27 mouse cellular contexts compared by ENCODE assay signal in the genomic region with DNA sequence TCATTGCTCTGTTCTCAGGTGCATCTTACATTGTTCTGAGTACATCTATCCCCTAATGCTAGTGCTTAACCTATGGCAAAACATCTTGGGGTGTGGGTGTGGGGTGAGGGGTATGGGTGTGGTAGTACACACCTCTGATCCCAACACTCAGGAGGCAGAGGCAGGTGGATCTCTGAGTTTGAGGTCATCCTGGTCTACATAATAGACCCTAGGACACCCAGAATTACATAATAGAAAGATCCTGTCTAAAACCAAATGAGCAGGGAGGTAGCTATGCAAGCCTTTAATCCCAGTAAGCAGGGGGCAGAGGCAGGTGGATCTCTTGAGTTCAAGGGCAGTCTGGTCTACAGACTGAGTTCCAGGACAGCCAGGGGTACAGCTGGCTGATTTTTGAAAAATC. TPM values are rescaled to one million over a fixed set of nuclear protein-coding genes. Genes with fewer than 3 reads are reported as not detected.
DNase-seq lines count a peak whose midpoint lies in the region; ATAC-seq and TF ChIP-seq lines count a peak whose summit lies in the region.
"Had no signal": no experiment of that assay in that cellular context is flagged by ENCODE, and none has a peak within 500 bp of the region (broad histone marks: within the 10 kb centered on the region; RNA-seq: fewer than 3 reads in every experiment).

No protein-coding gene starts in this region.

- H3K9me3 ChIP-seq in forebrain, embryonic 13.5 days (replicated peaks), result no peaks in the 10 kb centered on the region
- H3K9me3 ChIP-seq in forebrain, embryonic 15.5 days, result no peaks in the 10 kb centered on the region
- no peaks in the 10 kb centered on the region for H3K9me3 ChIP-seq in midbrain, embryonic 16.5 days (replicated peaks; ENCODE audit: control insufficient read depth, low read length, poor library complexity, severe bottlenecking)
- H3K9me3 ChIP-seq in midbrain, embryonic 10.5 days (replicated peaks), result no peaks in the 10 kb centered on the region
- no peaks in the 10 kb centered on the region for H3K9me3 ChIP-seq in ES-Bruce4 (replicated peaks; ENCODE audit: control insufficient read depth, insufficient read depth, low read length, poor library complexity, severe bottlenecking)
- H3K9me3 ChIP-seq: embryonic facial prominence, embryonic 15.5 days; forebrain, embryonic 10.5 days; heart, embryonic 15.5 days; hindbrain, embryonic 10.5 days had no signal

- peaks cover 25% of the 10 kb centered on the region for H3K36me3 ChIP-seq in forebrain, embryonic 13.5 days (ENCODE audit: poor library complexity, severe bottlenecking)
- peaks cover 24% of the 10 kb centered on the region for H3K36me3 ChIP-seq in forebrain, embryonic 15.5 days
- peaks cover under 1% of the 10 kb centered on the region; the same call in 1 of the 2 replicates for H3K36me3 ChIP-seq in midbrain, embryonic 16.5 days (ENCODE audit: control insufficient read depth, insufficient read depth, low read length)
- H3K36me3 ChIP-seq in midbrain, embryonic 10.5 days, result peaks cover 25% of the 10 kb centered on the region
- H3K36me3 ChIP-seq in ES-Bruce4 (ENCODE audit: control insufficient read depth, insufficient read depth, low read length, poor library complexity, severe bottlenecking), result peaks cover 24% of the 10 kb centered on the region
- peaks cover 27% of the 10 kb centered on the region for H3K36me3 ChIP-seq in myocyte (ENCODE audit: control insufficient read depth, insufficient read depth)

- no peak overlapping the region for H3K9ac ChIP-seq in forebrain, embryonic 13.5 days
- no peak overlapping the region for H3K9ac ChIP-seq in forebrain, embryonic 15.5 days (replicated peaks)
- no peak overlapping the region for H3K9ac ChIP-seq in midbrain, embryonic 16.5 days (ENCODE audit: low read depth, low read length)
- H3K9ac ChIP-seq in ES-Bruce4 (ENCODE audit: low read depth, poor library complexity, severe bottlenecking), result 0 out of 2 replicates have a peak overlapping the region, but pooled peaks have one; percentile 84
- H3K9ac ChIP-seq: heart, embryonic 15.5 days had no signal

- TF ChIP-seq POLR2A in ES-Bruce4 (IDR thresholded peaks at IDR 0.05; ENCODE audit: insufficient read depth, low read length), result no peak
- no peak for TF ChIP-seq POLR2A in myocyte (IDR thresholded peaks at IDR 0.05; ENCODE audit: insufficient read length, low read depth)

- TF ChIP-seq EP300 in ES-Bruce4 (IDR thresholded peaks at IDR 0.05; ENCODE audit: insufficient read depth, low read depth, low read length), result no peak

- H3K4me3 ChIP-seq in forebrain, embryonic 13.5 days, result no peak overlapping the region
- H3K4me3 ChIP-seq in forebrain, embryonic 15.5 days, result no peak overlapping the region
- no peak overlapping the region for H3K4me3 ChIP-seq in midbrain, embryonic 16.5 days (ENCODE audit: low read depth, low read length)
- H3K4me3 ChIP-seq in midbrain, embryonic 10.5 days, result no peak overlapping the region
- no peak overlapping the region for H3K4me3 ChIP-seq in ES-Bruce4 (ENCODE audit: low read depth, low read length)
- peak overlapping the region; percentile 75 for H3K4me3 ChIP-seq in myocyte

- no peaks in the 10 kb centered on the region for H3K27me3 ChIP-seq in forebrain, embryonic 13.5 days
- no peaks in the 10 kb centered on the region for H3K27me3 ChIP-seq in forebrain, embryonic 15.5 days
- H3K27me3 ChIP-seq in midbrain, embryonic 16.5 days (ENCODE audit: control insufficient read depth, insufficient read depth, low read depth, low read length), result no peaks in the 10 kb centered on the region
- no peaks in the 10 kb centered on the region for H3K27me3 ChIP-seq in midbrain, embryonic 10.5 days (ENCODE audit: low read depth, poor library complexity, severe bottlenecking)
- H3K27me3 ChIP-seq in ES-Bruce4 (ENCODE audit: control insufficient read depth, insufficient read depth, low read length, poor library complexity, severe bottlenecking) (no peaks in the 10 kb centered on the region), myocyte (ENCODE audit: control insufficient read depth, insufficient read depth, insufficient read length) (peaks cover 4% of the 10 kb centered on the region)
- H3K27me3 ChIP-seq: embryonic facial prominence, embryonic 15.5 days; heart, embryonic 15.5 days had no signal

- peak overlapping the region; percentile 96; the same call in 1 of the 2 replicates for H3K4me2 ChIP-seq in forebrain, embryonic 13.5 days
- no peak overlapping the region for H3K4me2 ChIP-seq in forebrain, embryonic 15.5 days (replicated peaks)
- no peak overlapping the region for H3K4me2 ChIP-seq in midbrain, embryonic 16.5 days (ENCODE audit: low read length)
- no peak overlapping the region for H3K4me2 ChIP-seq in myocyte (ENCODE audit: low read depth)

- no peak for DNase-seq in midbrain, embryonic 10.5 days (ENCODE audit: low spot score)
- DNase-seq in adrenal gland, adult 18-20 months (ENCODE audit: low spot score in 2 of 2), result no peak
- DNase-seq: adrenal gland, postnatal 10 days; cerebellum, adult 11 months; cerebellum, adult 8-10 months; cerebellum, postnatal 14 days; embryo, embryonic 11 days; gastrocnemius, postnatal 10 days; heart, adult 18-20 months; heart, postnatal 14 days had no signal

- H3K79me2 ChIP-seq in myocyte (ENCODE audit: control insufficient read depth, insufficient read depth), result peaks cover 24% of the 10 kb centered on the region

- no peak for TF ChIP-seq CTCF in ES-Bruce4 (IDR thresholded peaks at IDR 0.05; ENCODE audit: low read depth, low read length)

- peaks cover 23% of the 10 kb centered on the region for H3K4me1 ChIP-seq in forebrain, embryonic 13.5 days
- H3K4me1 ChIP-seq in forebrain, embryonic 15.5 days, result peaks cover 23% of the 10 kb centered on the region
- peaks cover 16% of the 10 kb centered on the region for H3K4me1 ChIP-seq in midbrain, embryonic 16.5 days (ENCODE audit: control insufficient read depth, insufficient read depth, low read length)
- H3K4me1 ChIP-seq in midbrain, embryonic 10.5 days, result peaks cover 31% of the 10 kb centered on the region
- peaks cover 4% of the 10 kb centered on the region for H3K4me1 ChIP-seq in ES-Bruce4 (ENCODE audit: control insufficient read depth, insufficient read depth, low read length)

- H3ac ChIP-seq in myocyte (ENCODE audit: control insufficient read depth, insufficient read length), result no peak overlapping the region

- ATAC-seq in forebrain, embryonic 13.5 days, result no peak
- no peak for ATAC-seq in forebrain, embryonic 15.5 days (replicated peaks)
- ATAC-seq in midbrain, embryonic 16.5 days, result 0 out of 2 replicates have a peak, but pooled peaks have one; percentile 42
- ATAC-seq: forebrain, embryonic 16.5 days; hindbrain, embryonic 16.5 days; inflammation-experienced regulatory T-cells, adult 6 months had no signal

- H3K27ac ChIP-seq in forebrain, embryonic 13.5 days, result no peak overlapping the region
- H3K27ac ChIP-seq in forebrain, embryonic 15.5 days (replicated peaks), result no peak overlapping the region
- no peak overlapping the region for H3K27ac ChIP-seq in midbrain, embryonic 16.5 days (ENCODE audit: low read length)
- H3K27ac ChIP-seq in midbrain, embryonic 10.5 days (replicated peaks), result no peak overlapping the region
- peak overlapping the region; percentile 92 for H3K27ac ChIP-seq in ES-Bruce4 (ENCODE audit: insufficient read depth, low read length)
- H3K27ac ChIP-seq: heart, embryonic 15.5 days had no signal

RNA-seq across cellular contexts. Expression of gene Eif3l, which starts 1.2 kb away (rescaled TPM):
- 207 and 215 TPM in 2 replicates for polyA plus RNA-seq in forebrain, embryonic 13.5 days (2015; fragmentation: Nextera tagmentation; extraction: Ambion mirVana)
- polyA plus RNA-seq in forebrain, embryonic 15.5 days (2015; fragmentation: Nextera tagmentation; extraction: Ambion mirVana), result 192 and 195 TPM in 2 replicates
- polyA plus RNA-seq in midbrain, embryonic 16.5 days (2015; fragmentation: Nextera tagmentation; extraction: Ambion mirVana), result 165 TPM in 2 replicates
- 260 and 273 TPM in 2 replicates for polyA plus RNA-seq in midbrain, embryonic 10.5 days (2016; fragmentation: Nextera tagmentation; extraction: Ambion mirVana)
- polyA plus RNA-seq in ES-Bruce4 (2011; ENCODE audit: insufficient read depth, insufficient read length, low read depth, missing spikeins) (598 and 608 TPM in 2 replicates), myocyte (2012; fragmentation: generic; extraction: Trizol) (315 TPM)
- total RNA-seq in adrenal gland, adult 18-20 months (2021), result 100 to 1,000 TPM; 136 to 139 TPM

RNA-seq across cellular contexts. Expression of gene Ankrd54, which starts 11.1 kb away (rescaled TPM):
- polyA plus RNA-seq in forebrain, embryonic 13.5 days (2015; fragmentation: Nextera tagmentation; extraction: Ambion mirVana), result 53.0 and 53.9 TPM in 2 replicates
- polyA plus RNA-seq in forebrain, embryonic 15.5 days (2015; fragmentation: Nextera tagmentation; extraction: Ambion mirVana), result 61.6 and 65.5 TPM in 2 replicates
- polyA plus RNA-seq in midbrain, embryonic 16.5 days (2015; fragmentation: Nextera tagmentation; extraction: Ambion mirVana), result 54.4 and 57.8 TPM in 2 replicates
- polyA plus RNA-seq in midbrain, embryonic 10.5 days (2016; fragmentation: Nextera tagmentation; extraction: Ambion mirVana), result 65.1 and 66.6 TPM in 2 replicates
- 16.6 and 18.2 TPM in 2 replicates for polyA plus RNA-seq in ES-Bruce4 (2011; ENCODE audit: insufficient read depth, insufficient read length, low read depth, missing spikeins)
- 36.1 TPM for polyA plus RNA-seq in myocyte (2012; fragmentation: generic; extraction: Trizol)
- total RNA-seq in adrenal gland, adult 18-20 months (2021), result 10 to 100 TPM; 23.9 to 26.5 TPM

RNA-seq across cellular contexts. Expression of gene Galr3, which starts 32.1 kb away (rescaled TPM):
- polyA plus RNA-seq in forebrain, embryonic 13.5 days (2015; fragmentation: Nextera tagmentation; extraction: Ambion mirVana), result not detected in 2 replicates
- not detected in 2 replicates for polyA plus RNA-seq in forebrain, embryonic 15.5 days (2015; fragmentation: Nextera tagmentation; extraction: Ambion mirVana)
- polyA plus RNA-seq in midbrain, embryonic 16.5 days (2015; fragmentation: Nextera tagmentation; extraction: Ambion mirVana), result not detected in 2 replicates
- not detected in 2 replicates for polyA plus RNA-seq in midbrain, embryonic 10.5 days (2016; fragmentation: Nextera tagmentation; extraction: Ambion mirVana)
- polyA plus RNA-seq in ES-Bruce4 (2011; ENCODE audit: insufficient read depth, insufficient read length, low read depth, missing spikeins) (not detected in 2 replicates), myocyte (2012; fragmentation: generic; extraction: Trizol) (0.44 TPM)
- total RNA-seq in adrenal gland, adult 18-20 months (2021), result under 1 TPM in 1 of 2 experiments, not detected in 1; 0.27 TPM
- total RNA-seq: gastrocnemius, postnatal 4 days; heart, adult 18-20 months; heart, postnatal 14 days had no signal
- polyA plus RNA-seq: C2C12; embryonic facial prominence, embryonic 11.5 days; erythroblast, embryonic 14.5 days; forebrain, embryonic 10.5 days; forebrain, embryonic 16.5 days; heart, embryonic 11.5 days; heart, embryonic 15.5 days; hindbrain, embryonic 10.5 days; inflammation-experienced regulatory T-cells, adult 6 months had no signal

RNA-seq across cellular contexts. Expression of gene Micall1, which starts 34.9 kb away (rescaled TPM):
- polyA plus RNA-seq in forebrain, embryonic 13.5 days (2015; fragmentation: Nextera tagmentation; extraction: Ambion mirVana), result 5.4 and 6.5 TPM in 2 replicates
- 8.0 and 9.7 TPM in 2 replicates for polyA plus RNA-seq in forebrain, embryonic 15.5 days (2015; fragmentation: Nextera tagmentation; extraction: Ambion mirVana)
- 12.0 and 12.7 TPM in 2 replicates for polyA plus RNA-seq in midbrain, embryonic 16.5 days (2015; fragmentation: Nextera tagmentation; extraction: Ambion mirVana)
- 5.2 and 7.1 TPM in 2 replicates for polyA plus RNA-seq in midbrain, embryonic 10.5 days (2016; fragmentation: Nextera tagmentation; extraction: Ambion mirVana)
- 12.4 and 13.4 TPM in 2 replicates for polyA plus RNA-seq in ES-Bruce4 (2011; ENCODE audit: insufficient read depth, insufficient read length, low read depth, missing spikeins)
- 18.0 TPM for polyA plus RNA-seq in myocyte (2012; fragmentation: generic; extraction: Trizol)
- 10 to 100 TPM; 39.0 to 45.5 TPM for total RNA-seq in adrenal gland, adult 18-20 months (2021)

RNA-seq across cellular contexts. Expression of gene H1f0, which starts 45.5 kb away (rescaled TPM):
- polyA plus RNA-seq in forebrain, embryonic 13.5 days (2015; fragmentation: Nextera tagmentation; extraction: Ambion mirVana), result 546 and 569 TPM in 2 replicates
- 470 and 489 TPM in 2 replicates for polyA plus RNA-seq in forebrain, embryonic 15.5 days (2015; fragmentation: Nextera tagmentation; extraction: Ambion mirVana)
- 167 and 180 TPM in 2 replicates for polyA plus RNA-seq in midbrain, embryonic 16.5 days (2015; fragmentation: Nextera tagmentation; extraction: Ambion mirVana)
- 421 and 499 TPM in 2 replicates for polyA plus RNA-seq in midbrain, embryonic 10.5 days (2016; fragmentation: Nextera tagmentation; extraction: Ambion mirVana)
- polyA plus RNA-seq in ES-Bruce4 (2011; ENCODE audit: insufficient read depth, insufficient read length, low read depth, missing spikeins) (59.8 TPM in 2 replicates), myocyte (2012; fragmentation: generic; extraction: Trizol) (423 TPM)
- 100 to 1,000 TPM in 1 of 2 experiments, 10 to 100 TPM in 1; 86.2 to 101 TPM for total RNA-seq in adrenal gland, adult 18-20 months (2021)
